Mouse (Mus musculus) heart, postnatal 0 days (tissue): ENCODE measurements around the gene Xrra1. TPM values are rescaled to one million over a fixed set of nuclear protein-coding genes. Genes with fewer than 3 reads are reported as not detected.

Experiments used
- ATAC-seq: fragments of 200-750 bp; cut with Nextera tagmentation; 2 replicates; pipeline ENCODE4 v1.8.0; 2017; ENCODE audit warnings: low read depth, moderate number of reproducible peaks, moderate library complexity; ENCODE audit not compliant: insufficient read depth
- DNase-seq: peaks from one replicate; pipeline ENCODE4 v3.0.0-alpha.2; 2016; ENCODE audit warnings: low spot score
- H3K27ac ChIP-seq: fragments of 300-500 bp; sonication (generic); 2 replicates; pipeline ENCODE4 v1.5.1; 2014; ENCODE audit warnings: low read depth, mild to moderate bottlenecking
- H3K27me3 ChIP-seq: fragments of 300-500 bp; sonication (generic); 2 replicates; pipeline ENCODE4 v1.6.1; 2014; ENCODE audit warnings: low read length, mixed read lengths; ENCODE audit not compliant: control insufficient read depth, insufficient read depth
- H3K36me3 ChIP-seq: fragments of 300-500 bp; sonication (generic); replicated peaks from 2 replicates; pipeline ENCODE4 v1.6.1; 2014; ENCODE audit warnings: low read length, mixed read lengths; ENCODE audit not compliant: control insufficient read depth, insufficient read depth
- H3K4me1 ChIP-seq: fragments of 300-500 bp; sonication (generic); 2 replicates; pipeline ENCODE4 v1.6.1; 2014; ENCODE audit warnings: antibody characterized with exemption; ENCODE audit not compliant: control insufficient read depth, insufficient read depth
- H3K4me2 ChIP-seq: fragments of 300-500 bp; sonication (generic); 2 replicates; pipeline ENCODE4 v1.6.1; 2014; ENCODE audit warnings: low read depth, mild to moderate bottlenecking, low read length, moderate library complexity
- H3K4me3 ChIP-seq: fragments of 300-500 bp; sonication (generic); 2 replicates; pipeline ENCODE4 v1.5.1; 2014; ENCODE audit warnings: low read depth, low read length
- H3K9ac ChIP-seq: fragments of 300-500 bp; sonication (generic); replicated peaks from 2 replicates; pipeline ENCODE4 v1.6.1; 2014; ENCODE audit warnings: low read depth, low read length, mixed read lengths
- H3K9me3 ChIP-seq: fragments of 300-500 bp; sonication (generic); replicated peaks from 2 replicates; pipeline ENCODE4 v1.6.1; 2016; ENCODE audit warnings: low read length; ENCODE audit not compliant: control insufficient read depth
- CTCF ChIP-seq: IDR thresholded peaks from 2 replicates; pipeline ENCODE4 v1.5.1; 2016; ENCODE audit warnings: antibody characterized with exemption, control low read depth, low read depth
- EP300 ChIP-seq: IDR thresholded peaks from 2 replicates; pipeline ENCODE4 v1.6.1; 2016; ENCODE audit warnings: antibody characterized with exemption, low read depth
- WGBS: fragments of 180-500 bp; shearing (Covaris S2); extraction: QIAGEN DNeasy Blood & Tissue Kit; methylation state at CpG from one replicate; pipeline ENCODE4 v1.1.7; 2014; 5-methylcytosine and 5-hydroxymethylcytosine counted together
- polyA plus RNA-seq: library from polyadenylated mRNA; unstranded; fragments of >200 nt; fragmentation: Nextera tagmentation; extraction: Ambion mirVana; gene quantifications from 2 replicates; pipeline ENCODE4 v1.2.1, GENCODE M21; 2015
- total RNA-seq: library from RNA; depleted of rRNA; stranded (reverse); fragments of >200 nt; gene quantifications from 2 replicates; pipeline ENCODE4 v1.2.3, GENCODE M21; 2014; ENCODE audit warnings: low replicate concordance

The Xrra1 gene
- total and polyA plus RNA-seq, 2 experiments from 2014 or later, result 0.08 TPM; not detected in 1

DNA sequence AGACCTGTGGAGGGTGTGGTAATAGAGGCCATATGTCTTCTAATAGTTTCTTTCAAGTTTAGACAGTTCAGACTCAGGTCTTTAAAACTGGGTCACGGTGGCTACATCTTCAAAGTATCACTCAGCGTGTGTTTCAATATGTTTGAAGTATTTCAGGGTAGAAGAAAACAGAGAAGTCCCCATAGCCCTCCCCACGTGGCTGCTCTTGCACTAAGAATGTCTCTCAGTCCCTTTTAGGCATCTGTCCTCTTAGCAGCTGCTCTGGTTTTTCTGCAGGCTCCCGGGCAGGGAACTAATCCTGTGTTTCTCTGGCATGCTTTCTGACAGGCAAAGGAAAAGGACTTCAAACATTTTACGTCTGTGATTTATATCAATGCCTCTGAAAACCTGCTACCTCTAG is 17.0 kb downstream of the Xrra1 start:
- no peak overlapping the region for H3K27ac ChIP-seq
- WGBS, result 30% methylated on average over 5 of the region's 5 CpGs
- no peaks in the 10 kb centered on the region for H3K36me3 ChIP-seq
- H3K4me3 ChIP-seq, result no peak overlapping the region
- no peak overlapping the region for H3K9ac ChIP-seq
- no peak for TF ChIP-seq CTCF
- TF ChIP-seq EP300, result no peak
- H3K4me1 ChIP-seq, result 0 out of 2 replicates have a peak, but pooled peaks cover 8% of the 10 kb centered on the region
- no peaks in the 10 kb centered on the region; the same call in 1 of the 2 replicates for H3K27me3 ChIP-seq
- H3K9me3 ChIP-seq, result no peaks in the 10 kb centered on the region
- ATAC-seq (no peak), DNase-seq (no peak)
- no peak overlapping the region for H3K4me2 ChIP-seq

DNA sequence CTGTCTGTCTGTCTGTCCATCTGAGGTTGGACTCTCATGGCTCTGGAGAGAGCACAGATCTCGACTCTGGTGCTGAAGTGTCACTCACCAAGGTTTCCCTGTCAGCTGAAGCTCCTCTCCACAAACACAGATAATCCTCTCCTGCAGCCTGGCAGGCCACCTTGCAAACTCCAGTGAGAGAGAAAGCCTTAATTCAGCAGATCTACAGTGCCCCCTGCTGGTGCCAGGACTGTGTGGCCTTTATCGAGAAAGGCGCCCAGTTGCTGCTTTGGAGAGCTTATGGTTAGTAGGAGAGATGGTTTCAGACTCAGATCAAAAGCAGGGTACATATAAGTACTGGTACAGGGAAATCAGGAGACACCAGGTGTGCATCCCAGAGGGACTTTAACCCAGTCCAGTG is 17.4 kb downstream of the Xrra1 start:
- no peak overlapping the region for H3K9ac ChIP-seq
- peak; percentile 72 for ATAC-seq
- no peaks in the 10 kb centered on the region for H3K36me3 ChIP-seq
- no peaks in the 10 kb centered on the region; the same call in 1 of the 2 replicates for H3K27me3 ChIP-seq
- TF ChIP-seq EP300, result no peak
- TF ChIP-seq CTCF, result peak; percentile 97
- H3K27ac ChIP-seq, result no peak overlapping the region
- 0% methylated on average over 3 of the region's 3 CpGs for whole genome bisulfite sequencing
- H3K4me2 ChIP-seq, result no peak overlapping the region
- H3K9me3 ChIP-seq, result no peaks in the 10 kb centered on the region
- no peak overlapping the region for H3K4me3 ChIP-seq
- DNase-seq, result peak; percentile 80
- 0 out of 2 replicates have a peak, but pooled peaks cover 8% of the 10 kb centered on the region for H3K4me1 ChIP-seq

DNA sequence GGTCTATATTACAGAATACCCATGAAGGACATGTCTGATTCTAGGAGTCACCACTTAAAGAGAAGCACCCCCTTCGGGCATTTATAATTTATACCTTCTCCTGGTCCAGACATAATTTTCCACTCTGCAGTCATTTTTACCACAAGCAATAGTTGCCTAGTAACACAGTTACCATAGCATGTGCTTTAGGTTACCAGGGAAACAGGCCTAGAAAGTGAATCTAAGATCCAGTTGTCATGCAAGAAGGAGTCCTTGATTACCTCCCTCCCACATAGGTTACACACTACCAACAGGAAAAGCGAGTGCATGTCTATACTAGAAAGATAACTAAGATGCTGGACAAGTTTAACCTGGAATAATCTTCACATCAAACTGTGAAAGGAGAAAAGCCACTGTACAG is 19.3 kb downstream of the Xrra1 start:
- ATAC-seq (no peak), DNase-seq (no peak)
- Histone ChIP-seq H3K9me3 (no peaks in the 10 kb centered on the region), H3K27me3 (no peaks in the 10 kb centered on the region; the same call in 1 of the 2 replicates), H3K4me3 (no peak overlapping the region), H3K4me2 (no peak overlapping the region), H3K27ac (no peak overlapping the region), H3K4me1 (0 out of 2 replicates have a peak, but pooled peaks cover 8% of the 10 kb centered on the region), H3K36me3 (no peaks in the 10 kb centered on the region), H3K9ac (no peak overlapping the region)
- TF ChIP-seq EP300 (no peak), CTCF (no peak)
- WGBS, result 65% methylated on average over 2 of the region's 2 CpGs

DNA sequence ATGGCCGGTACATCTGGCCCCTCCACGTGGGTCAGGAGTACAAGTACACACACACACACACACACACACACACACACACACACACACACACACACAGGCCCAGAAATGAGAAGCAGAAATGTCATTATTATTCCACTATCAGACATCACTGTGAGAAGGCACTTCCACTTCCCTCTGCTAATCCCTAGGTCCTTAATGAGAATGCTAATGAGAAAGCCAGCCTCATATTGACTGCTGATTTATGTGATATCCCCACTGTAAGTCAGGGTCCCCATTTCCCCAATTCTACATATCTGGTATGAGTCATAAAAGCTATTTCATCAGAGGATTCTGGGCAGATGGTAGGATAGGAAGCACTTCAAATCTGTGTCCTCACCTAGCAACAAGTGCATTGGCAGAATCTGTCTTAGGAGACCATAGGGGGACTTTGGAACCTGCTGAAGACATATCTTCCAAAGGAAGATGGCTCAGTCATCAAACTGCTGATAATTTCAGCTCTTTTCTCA is 28.4 kb downstream of the Xrra1 start:
- WGBS, result 77% methylated on average over 2 of the region's 2 CpGs
- Histone ChIP-seq H3K4me3 (no peak overlapping the region), H3K9me3 (no peaks in the 10 kb centered on the region), H3K4me2 (no peak overlapping the region; the same call in 1 of the 2 replicates), H3K9ac (no peak overlapping the region), H3K36me3 (no peaks in the 10 kb centered on the region), H3K27me3 (no peaks in the 10 kb centered on the region), H3K4me1 (no peaks in the 10 kb centered on the region), H3K27ac (no peak overlapping the region)
- ATAC-seq, result no peak
- no peak for TF ChIP-seq CTCF
- TF ChIP-seq EP300, result no peak
- no peak for DNase-seq

DNA sequence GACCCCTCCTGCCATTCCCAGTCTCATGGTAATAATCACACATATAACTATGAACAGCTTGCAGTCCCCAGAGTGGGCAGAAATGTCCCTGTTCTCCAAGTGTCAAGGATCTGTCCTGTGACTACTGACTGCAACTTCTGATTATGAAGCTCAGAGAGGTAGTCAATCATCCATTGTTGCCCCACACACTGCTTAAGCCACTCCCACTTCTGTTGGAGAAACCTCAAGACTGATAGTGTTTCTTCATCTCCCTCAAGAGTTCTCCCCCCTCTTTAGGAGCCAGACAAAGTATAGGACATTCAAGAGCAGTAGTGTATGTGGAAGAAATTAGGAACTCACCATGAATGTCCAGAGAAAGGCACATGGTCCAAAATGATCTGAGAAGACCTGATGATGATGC is 28.8 kb downstream of the Xrra1 start:
- TF ChIP-seq EP300 (no peak), CTCF (no peak)
- H3K36me3 ChIP-seq, result no peaks in the 10 kb centered on the region
- no peak overlapping the region for H3K9ac ChIP-seq
- no peaks in the 10 kb centered on the region for H3K27me3 ChIP-seq
- no peaks in the 10 kb centered on the region for H3K9me3 ChIP-seq
- H3K4me3 ChIP-seq, result no peak overlapping the region
- no peak overlapping the region; the same call in 1 of the 2 replicates for H3K4me2 ChIP-seq
- ATAC-seq (no peak), DNase-seq (no peak)
- H3K27ac ChIP-seq, result no peak overlapping the region
- H3K4me1 ChIP-seq, result no peaks in the 10 kb centered on the region

DNA sequence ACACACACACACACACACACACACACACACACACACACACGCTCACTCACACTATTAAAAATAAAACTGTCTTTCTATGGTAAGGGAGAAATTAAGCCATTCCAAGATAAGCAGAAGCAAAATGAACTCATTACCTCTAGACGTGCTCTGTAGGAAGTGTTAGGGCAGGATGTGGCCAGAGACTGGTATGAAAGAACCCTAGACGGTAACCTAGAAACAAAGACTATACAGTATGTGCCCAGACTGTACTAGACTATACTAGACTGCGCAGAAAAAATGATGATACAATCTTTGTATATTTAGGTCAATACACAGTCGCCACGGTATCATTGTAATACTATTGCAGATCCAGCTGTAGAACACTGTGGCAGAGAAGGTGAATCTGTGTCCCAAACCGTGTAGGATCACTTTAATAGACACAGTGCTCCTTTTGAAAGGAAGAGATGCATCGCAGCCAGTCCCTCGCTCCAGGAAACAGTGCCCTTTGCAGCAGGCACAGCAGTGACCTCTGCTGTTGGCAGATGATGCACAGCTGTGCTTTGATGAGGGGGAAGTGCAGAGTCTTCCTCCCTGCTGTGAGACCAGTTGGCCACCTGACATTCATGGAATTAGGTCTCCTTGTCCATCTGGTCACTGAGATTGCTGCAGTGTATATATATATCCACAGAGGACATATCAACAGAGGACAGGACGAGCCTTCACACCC is 30.4 kb downstream of the Xrra1 start:
- H3K27me3 ChIP-seq, result no peaks in the 10 kb centered on the region
- no peaks in the 10 kb centered on the region for H3K36me3 ChIP-seq
- ATAC-seq (no peak), DNase-seq (no peak)
- H3K4me2 ChIP-seq, result no peak overlapping the region
- H3K4me1 ChIP-seq, result no peaks in the 10 kb centered on the region
- no peak overlapping the region for H3K27ac ChIP-seq
- H3K9me3 ChIP-seq, result no peaks in the 10 kb centered on the region
- 35% methylated on average over 10 of the region's 10 CpGs for WGBS
- H3K4me3 ChIP-seq, result no peak overlapping the region
- TF ChIP-seq CTCF, result peak; percentile 35
- no peak for TF ChIP-seq EP300
- H3K9ac ChIP-seq, result no peak overlapping the region
